Mouse (Mus musculus) myocyte (in vitro differentiated cells): Measurements from ENCODE around the gene Gstm6.

Experiments used
- CEBPB ChIP-seq: IDR thresholded peaks from 2 replicates; pipeline ENCODE4 v1.6.1; 2011; ENCODE audit warnings: mild to moderate bottlenecking, moderate library complexity; ENCODE audit not compliant: poor library complexity, insufficient read depth, severe bottlenecking
- POLR2A ChIP-seq: IDR thresholded peaks from one replicate; pipeline ENCODE4 v1.6.1; 2011; ENCODE audit warnings: low read depth, mild to moderate bottlenecking, control low read depth, moderate library complexity; ENCODE audit not compliant: insufficient read length
- POLR2AphosphoS2 ChIP-seq: IDR thresholded peaks from one replicate; pipeline ENCODE4 v1.6.1; 2011; ENCODE audit warnings: low read depth, control low read depth; ENCODE audit not compliant: insufficient read length
- REST ChIP-seq: IDR thresholded peaks from one replicate; pipeline ENCODE4 v1.6.1; 2011; ENCODE audit warnings: mild to moderate bottlenecking, control low read depth, moderate library complexity; ENCODE audit not compliant: insufficient read depth, insufficient read length
- TCF12 ChIP-seq: IDR thresholded peaks from one replicate; pipeline ENCODE4 v1.6.1; 2011; ENCODE audit warnings: mild to moderate bottlenecking, control low read depth; ENCODE audit not compliant: poor library complexity, insufficient read depth, severe bottlenecking
- USF1 ChIP-seq: IDR thresholded peaks from one replicate; pipeline ENCODE4 v1.6.1; 2011; ENCODE audit warnings: low read depth, mild to moderate bottlenecking, control low read depth, moderate library complexity

DNA sequence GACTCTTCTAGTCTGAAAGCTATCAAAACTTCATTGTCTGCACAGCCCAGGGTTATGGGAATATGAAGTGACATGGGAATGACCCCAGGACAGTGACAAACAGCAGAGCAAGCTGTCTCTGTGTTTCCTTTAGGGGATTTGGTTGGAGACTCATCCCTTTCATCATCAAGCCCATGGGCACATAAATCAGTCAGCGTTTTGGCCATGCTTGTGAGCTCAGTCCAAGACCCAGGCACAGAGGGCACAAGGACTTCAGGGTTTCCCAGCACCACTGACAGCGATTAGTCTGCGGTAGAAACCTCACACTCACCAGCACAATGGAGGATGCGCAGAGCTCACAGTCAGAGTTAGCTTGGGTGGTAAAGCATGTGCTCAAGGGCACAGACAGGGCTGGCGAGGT lies 10.4 kb upstream of the Gstm6 start:
- TF ChIP-seq POLR2A, result no peak
- no peak for TF ChIP-seq TCF12
- TF ChIP-seq POLR2AphosphoS2, result no peak
- TF ChIP-seq USF1, result no peak
- no peak for TF ChIP-seq REST
- no peak for TF ChIP-seq CEBPB
